ENCODE assay signal across 22 mouse cellular contexts in the genomic region with DNA sequence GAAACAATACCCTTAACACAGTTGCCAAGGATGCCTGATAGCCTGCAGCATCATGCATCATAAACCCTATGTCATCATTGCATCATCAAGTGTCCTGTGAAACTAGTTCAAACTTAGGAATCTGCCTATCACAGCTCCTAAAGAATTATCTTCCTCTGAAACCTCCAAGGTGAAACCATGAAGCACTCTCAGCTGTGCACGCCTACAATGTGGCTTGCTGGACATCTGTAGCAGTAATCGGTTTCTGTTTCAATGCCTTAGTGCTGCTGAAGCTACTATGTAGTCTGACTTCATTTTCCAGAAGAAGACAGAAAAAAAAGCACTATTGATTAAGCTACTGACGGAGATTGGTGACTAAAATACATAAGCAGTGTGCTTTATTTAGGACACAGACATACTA.
DNase-seq lines count a peak whose midpoint lies in the region; ATAC-seq and TF ChIP-seq lines count a peak whose summit lies in the region.
"Had no signal": no experiment of that assay in that cellular context is flagged by ENCODE, and none has a peak within 500 bp of the region (broad histone marks: within the 10 kb centered on the region; RNA-seq: fewer than 3 reads in every experiment).

No protein-coding gene starts in this region.

- no peaks in the 10 kb centered on the region for H3K36me3 ChIP-seq in heart, adult 2 months (ENCODE audit: control insufficient read depth, insufficient read depth, low read length)
- H3K36me3 ChIP-seq in CH12.LX (replicated peaks in 1 of 2; ENCODE audit: control insufficient read depth in 1 of 2, insufficient read depth in 1 of 2, low read length in 1 of 2): no peaks in the 10 kb centered on the region
- H3K36me3 ChIP-seq in forebrain, embryonic 14.5 days (ENCODE audit: control insufficient read depth, insufficient read depth, low read length): no peaks in the 10 kb centered on the region
- H3K36me3 ChIP-seq: G1E had no signal

- peak; percentile 52 for DNase-seq in heart, adult 11 months
- DNase-seq in heart, adult 2 months: no peak
- DNase-seq in 3T3-L1 (ENCODE audit: low read depth, low spot score) (peak; percentile 22), CH12.LX (ENCODE audit: extremely low read depth) (no peak)
- DNase-seq in ovary, postnatal 14 days (ENCODE audit: low spot score): no peak
- DNase-seq in forebrain, embryonic 14.5 days (ENCODE audit: low spot score): no peak
- DNase-seq: adrenal gland, adult 2 months; adrenal gland, adult 8-10 months; adrenal gland, postnatal 10 days; adrenal gland, postnatal 14 days; adrenal gland, postnatal 25 days; adrenal gland, postnatal 36 days; B cell, adult 2 months; cerebellum, adult 11 months; cerebellum, adult 11-12 months; cerebellum, adult 18-20 months; cerebellum, adult 2 months; cerebellum, adult 8-10 months had no signal

- in situ Hi-C loops in CH12.LX (cut with MboI; ENCODE audit: low pct_ligation_motif_present, low pct_unique_long_range_greater_than_20kb, low sequenced_read_pairs): no loop called here

- H3K9me3 ChIP-seq in CH12.LX (replicated peaks; ENCODE audit: low read length): no peaks in the 10 kb centered on the region
- H3K9me3 ChIP-seq in forebrain, embryonic 14.5 days (replicated peaks; ENCODE audit: control insufficient read depth, low read length): no peaks in the 10 kb centered on the region
- H3K9me3 ChIP-seq: G1E had no signal

- ATAC-seq in forebrain, embryonic 14.5 days: no peak
- ATAC-seq: activated CD4-positive, CD25-positive, alpha-beta regulatory T cell, adult 4 months; CD4-positive, CD25-positive, alpha-beta regulatory T cell, adult 4 months; Patski had no signal

- no peak for TF ChIP-seq EP300 in heart, adult 2 months (IDR thresholded peaks at IDR 0.05; ENCODE audit: insufficient read depth, low read depth, low read length)
- peak; percentile 48; the same call in 1 of the 2 replicates for TF ChIP-seq EP300 in CH12.LX (IDR thresholded peaks at IDR 0.05; ENCODE audit: low read length)

- no peaks in the 10 kb centered on the region for H3K27me3 ChIP-seq in heart, adult 2 months (ENCODE audit: control insufficient read depth, insufficient read depth, low read length)
- no peaks in the 10 kb centered on the region for H3K27me3 ChIP-seq in CH12.LX (replicated peaks)
- H3K27me3 ChIP-seq in forebrain, embryonic 14.5 days (replicated peaks; ENCODE audit: control insufficient read depth, insufficient read depth, low read length): no peaks in the 10 kb centered on the region
- H3K27me3 ChIP-seq: Patski had no signal

- H3K4me3 ChIP-seq in heart, adult 2 months: no peak overlapping the region
- H3K4me3 ChIP-seq in CH12.LX (replicated peaks in 1 of 3; ENCODE audit: low read depth in 2 of 3, low read length in 2 of 3, poor library complexity in 1 of 3): no peak overlapping the region
- H3K4me3 ChIP-seq in forebrain, embryonic 14.5 days (ENCODE audit: low read depth, low read length): no peak overlapping the region

- H3K79me2 ChIP-seq in heart, adult 2 months (replicated peaks; ENCODE audit: control insufficient read depth, insufficient read depth, low read length): no peaks in the 10 kb centered on the region
- H3K79me2 ChIP-seq in CH12.LX (replicated peaks; ENCODE audit: control insufficient read depth, extremely low read depth, insufficient read depth, poor library complexity, severe bottlenecking): no peaks in the 10 kb centered on the region

- TF ChIP-seq POLR2A in heart, adult 2 months (IDR thresholded peaks at IDR 0.05; ENCODE audit: insufficient read depth, low read depth, low read length): no peak
- TF ChIP-seq POLR2A in CH12.LX (IDR thresholded peaks at IDR 0.05; ENCODE audit: low read depth, low read length): no peak

- dilution Hi-C loops in CH12.LX (cut with MboI; ENCODE audit: extremely low pct_ligation_motif_present, extremely low pct_unique_long_range_greater_than_20kb, low sequenced_read_pairs): no loop called here

- intact Hi-C loops in heart, adult 2 months (cut with DNase I): no loop called here

- H3K4me2 ChIP-seq in CH12.LX (ENCODE audit: insufficient read depth, low read depth, poor library complexity, severe bottlenecking): peak overlapping the region; percentile 32; the same call in 1 of the 2 replicates
- no peak overlapping the region for H3K4me2 ChIP-seq in forebrain, embryonic 14.5 days (ENCODE audit: low read length)

- H3K9ac ChIP-seq in heart, adult 2 months (ENCODE audit: low read depth, low read length): no peak overlapping the region
- no peak overlapping the region; the same call in 1 of the 2 replicates for H3K9ac ChIP-seq in CH12.LX (ENCODE audit: insufficient read depth, low read depth)
- H3K9ac ChIP-seq in forebrain, embryonic 14.5 days (ENCODE audit: low read length): no peak overlapping the region

- H3K4me1 ChIP-seq in heart, adult 2 months (ENCODE audit: control insufficient read depth, insufficient read depth, low read length): peaks cover 1% of the 10 kb centered on the region; the same call in 1 of the 2 replicates
- H3K4me1 ChIP-seq in CH12.LX (ENCODE audit: control insufficient read depth in 1 of 2, insufficient read depth in 2 of 2): peaks cover 10 to 26% of the 10 kb centered on the region in 2 experiments
- no peaks in the 10 kb centered on the region for H3K4me1 ChIP-seq in forebrain, embryonic 14.5 days (ENCODE audit: control insufficient read depth, insufficient read depth, low read length)

- no peak for TF ChIP-seq RAD21 in CH12.LX (IDR thresholded peaks at IDR 0.05; ENCODE audit: low read depth, low read length)

- TF ChIP-seq CTCF in heart, adult 2 months (IDR thresholded peaks at IDR 0.05): no peak
- TF ChIP-seq CTCF in CH12.LX (conservative IDR thresholded peaks at IDR 0.05 in 1 of 2, IDR thresholded peaks at IDR 0.05 in 1 of 2; ENCODE audit: low read depth in 2 of 2, low read length in 2 of 2): no peak

- H3K27ac ChIP-seq in heart, adult 2 months: no peak overlapping the region
- no peak overlapping the region for H3K27ac ChIP-seq in CH12.LX (ENCODE audit: insufficient read depth, low read depth)
- H3K27ac ChIP-seq in forebrain, embryonic 14.5 days (ENCODE audit: low read depth, low read length): no peak overlapping the region

- WGBS in heart, adult 2 months: 97% methylated on average over 3 of the region's 3 CpGs
- WGBS in forebrain, embryonic 14.5 days: 95% methylated on average over 3 of the region's 3 CpGs

TF ChIP-seq in CH12.LX, 34 proteins besides CTCF, POLR2A, EP300 and RAD21:
- TF ChIP-seq USF2 (conservative IDR thresholded peaks at IDR 0.05; ENCODE audit: low read depth, low read length) (no peak), ZC3H11A (IDR thresholded peaks at IDR 0.05; ENCODE audit: low read depth, low read length) (no peak), BHLHE40 (IDR thresholded peaks at IDR 0.05; ENCODE audit: low read depth, low read length) (peak; percentile 84), IRF4 (IDR thresholded peaks at IDR 0.05; ENCODE audit: low read depth, low read length) (peak; percentile 16; the same call in 1 of the 2 replicates), TCF12 (IDR thresholded peaks at IDR 0.05; ENCODE audit: low read depth, low read length) (peak; percentile 33; the same call in 1 of the 2 replicates), E2F4 (IDR thresholded peaks at IDR 0.05; ENCODE audit: insufficient replicate concordance, low read depth, low read length) (no peak), ELF1 (IDR thresholded peaks at IDR 0.05; ENCODE audit: low read depth, low read length) (no peak), ZMIZ1 (IDR thresholded peaks at IDR 0.05; ENCODE audit: low read depth, low read length) (no peak), CHD2 (IDR thresholded peaks at IDR 0.05; ENCODE audit: low read length) (no peak), PAX5 (IDR thresholded peaks at IDR 0.05; ENCODE audit: low read length) (no peak), ETS1 (conservative IDR thresholded peaks at IDR 0.05; ENCODE audit: low read depth, low read length) (peak; percentile 71; the same call in 1 of the 2 replicates), ZNF384 (IDR thresholded peaks at IDR 0.05; ENCODE audit: low read depth, low read length) (peak; percentile 49; the same call in 1 of the 2 replicates), MAZ (IDR thresholded peaks at IDR 0.05; ENCODE audit: low read depth, low read length) (no peak)

Comparison
In these comparisons a context has a peak if more than half of its experiments do, and no peak if none do; other contexts are left out.
1. DNase-seq: peak in heart, adult 11 months (single experiment) and 3T3-L1 (single experiment); none in heart, adult 2 months (0 of 2), CH12.LX (single experiment), ovary, postnatal 14 days (single experiment) and forebrain, embryonic 14.5 days (single experiment).